Mouse (Mus musculus): ENCODE measurements around the gene Hsd17b11.

- no peak for TF ChIP-seq CTCF (IDR thresholded peaks at IDR 0.05; ENCODE audit: low read depth)
- no peak for TF ChIP-seq EP300 (IDR thresholded peaks at IDR 0.05; ENCODE audit: low read depth)
Observed at GRCm38 (mm10) chr5:103972379-103972778, 49.3 kb downstream of the Hsd17b11 start.
